Mouse (Mus musculus) forebrain, embryonic 16.5 days (tissue): ENCODE measurements around the gene Eya3. TPM values are rescaled to one million over a fixed set of nuclear protein-coding genes. Genes with fewer than 3 reads are reported as not detected.
"Not testable (repeated sequence)": the region's sequence is repeated elsewhere in the genome, so short reads cannot be mapped to it uniquely, and the experiment has no call there.

ENCODE experiments used
- ATAC-seq: fragments of 200-750 bp; cut with Nextera tagmentation; 2 replicates; pipeline ENCODE4 v1.8.0; 2017; ENCODE audit warnings: mild to moderate bottlenecking, moderate library complexity
- H3K27ac ChIP-seq: fragments of 300-500 bp; sonication (generic); 2 replicates; pipeline ENCODE4 v1.5.1; 2014; ENCODE audit warnings: low read length, control low read depth
- H3K27me3 ChIP-seq: fragments of 300-500 bp; sonication (generic); replicated peaks from 2 replicates; pipeline ENCODE4 v1.6.1; 2014; ENCODE audit warnings: low read length; ENCODE audit not compliant: control insufficient read depth, insufficient read depth
- H3K36me3 ChIP-seq: fragments of 300-500 bp; sonication (generic); 2 replicates; pipeline ENCODE4 v1.6.1; 2014; ENCODE audit not compliant: control insufficient read depth, insufficient read depth
- H3K4me1 ChIP-seq: fragments of 300-500 bp; sonication (generic); replicated peaks from 2 replicates; pipeline ENCODE4 v1.6.1; 2014; ENCODE audit warnings: low read length; ENCODE audit not compliant: control insufficient read depth, insufficient read depth
- H3K4me2 ChIP-seq: fragments of 300-500 bp; sonication (generic); 2 replicates; pipeline ENCODE4 v1.6.1; 2014; ENCODE audit warnings: mild to moderate bottlenecking, low read length, control low read depth
- H3K4me3 ChIP-seq: fragments of 300-500 bp; sonication (generic); replicated peaks from 2 replicates; pipeline ENCODE4 v1.5.1; 2014; ENCODE audit warnings: mild to moderate bottlenecking, low read length, control low read depth
- H3K9ac ChIP-seq: fragments of 300-500 bp; sonication (generic); replicated peaks from 2 replicates; pipeline ENCODE4 v1.6.1; 2014; ENCODE audit warnings: low read depth, low read length, control low read depth
- H3K9me3 ChIP-seq: fragments of 300-500 bp; sonication (generic); 2 replicates; pipeline ENCODE4 v1.6.1; 2016; ENCODE audit warnings: low read length; ENCODE audit not compliant: control insufficient read depth
- WGBS: fragments of 180-500 bp; shearing (Covaris S2); extraction: QIAGEN DNeasy Blood & Tissue Kit; methylation state at CpG from one replicate; pipeline ENCODE4 v1.1.7; 2014; 5-methylcytosine and 5-hydroxymethylcytosine counted together
- polyA plus RNA-seq: library from polyadenylated mRNA; unstranded; fragments of >200 nt; fragmentation: Nextera tagmentation; extraction: Ambion mirVana; gene quantifications from 2 replicates; pipeline ENCODE4 v1.2.1, GENCODE M21; 2015

Eya3 gene
- polyA plus RNA-seq, 1 experiment from 2014 or later = 17.6 TPM

DNA sequence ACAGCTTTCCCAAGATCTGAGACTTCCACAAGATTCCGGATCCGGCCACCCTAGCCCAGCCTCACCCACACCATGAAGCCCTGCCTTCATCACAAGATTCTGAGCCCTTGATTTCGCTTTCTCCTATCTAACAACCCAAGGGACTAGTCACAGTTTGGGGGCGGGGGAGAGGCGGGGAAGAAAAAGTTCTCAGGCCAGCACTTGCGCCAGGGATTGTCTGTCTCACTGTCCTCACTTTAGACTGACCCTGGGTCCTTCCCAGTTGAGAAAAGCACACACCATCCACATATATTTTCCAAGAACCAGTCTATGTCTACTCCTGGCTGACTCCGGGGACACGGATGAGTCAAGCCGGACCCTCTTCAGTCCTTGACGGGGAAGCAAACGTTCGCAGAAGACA, 92.8 kb downstream of the Eya3 start:
- WGBS = 52% methylated on average over 12 of the region's 12 CpGs
- peak overlapping the region; percentile 65 for H3K4me3 ChIP-seq
- H3K4me1 ChIP-seq = peaks cover 9% of the 10 kb centered on the region
- peak overlapping the region; percentile 65 for H3K9ac ChIP-seq
- no peaks in the 10 kb centered on the region for H3K27me3 ChIP-seq
- no peaks in the 10 kb centered on the region for H3K9me3 ChIP-seq
- no peaks in the 10 kb centered on the region for H3K36me3 ChIP-seq
- ATAC-seq = no peak
- no peak overlapping the region for H3K27ac ChIP-seq
- peak overlapping the region; percentile 89 for H3K4me2 ChIP-seq

DNA sequence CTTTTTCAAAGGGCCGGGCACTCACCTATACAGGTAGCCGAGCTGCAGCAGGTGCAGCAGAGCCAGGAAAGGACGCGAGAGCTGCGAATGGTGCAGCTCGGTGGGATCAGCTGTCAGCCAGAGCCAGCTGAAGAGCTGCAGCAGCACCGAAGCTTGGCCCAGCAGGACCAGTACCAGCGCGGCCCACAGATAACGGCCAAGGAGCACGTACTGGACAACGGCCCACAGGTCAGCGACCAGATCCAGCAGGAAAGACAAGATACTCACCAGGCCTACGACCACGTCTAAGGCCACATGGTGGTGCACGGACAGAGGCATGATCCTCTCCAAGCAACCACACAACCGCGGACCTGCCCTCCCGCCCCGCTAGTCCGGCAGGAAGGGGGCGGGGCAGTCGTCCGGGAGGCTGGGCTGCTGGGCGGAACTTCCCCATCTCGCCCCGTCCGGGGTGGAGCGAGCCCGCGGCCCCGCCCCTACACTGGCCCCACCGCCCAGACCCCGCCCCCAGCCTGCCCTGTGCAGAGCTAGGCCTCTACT, 93.4 kb downstream of the Eya3 start, which contains the start of gene Xkr8:
TSS of gene Xkr8 (minus strand) at position 399 of the 537 bp plus-strand sequence.
- Histone ChIP-seq H3K9me3 (no peaks in the 10 kb centered on the region), H3K36me3 (no peaks in the 10 kb centered on the region), H3K27me3 (no peaks in the 10 kb centered on the region), H3K27ac (no peak within 1 kb of the TSS), H3K4me2 (peak within 1 kb of the TSS; percentile 89), H3K4me1 (peaks cover 9% of the 10 kb centered on the region), H3K9ac (peak within 1 kb of the TSS; percentile 65), H3K4me3 (peak within 1 kb of the TSS; percentile 65)
- peak; percentile 96 for ATAC-seq
- WGBS = 1% methylated on average over 33 of the region's 34 CpGs

DNA sequence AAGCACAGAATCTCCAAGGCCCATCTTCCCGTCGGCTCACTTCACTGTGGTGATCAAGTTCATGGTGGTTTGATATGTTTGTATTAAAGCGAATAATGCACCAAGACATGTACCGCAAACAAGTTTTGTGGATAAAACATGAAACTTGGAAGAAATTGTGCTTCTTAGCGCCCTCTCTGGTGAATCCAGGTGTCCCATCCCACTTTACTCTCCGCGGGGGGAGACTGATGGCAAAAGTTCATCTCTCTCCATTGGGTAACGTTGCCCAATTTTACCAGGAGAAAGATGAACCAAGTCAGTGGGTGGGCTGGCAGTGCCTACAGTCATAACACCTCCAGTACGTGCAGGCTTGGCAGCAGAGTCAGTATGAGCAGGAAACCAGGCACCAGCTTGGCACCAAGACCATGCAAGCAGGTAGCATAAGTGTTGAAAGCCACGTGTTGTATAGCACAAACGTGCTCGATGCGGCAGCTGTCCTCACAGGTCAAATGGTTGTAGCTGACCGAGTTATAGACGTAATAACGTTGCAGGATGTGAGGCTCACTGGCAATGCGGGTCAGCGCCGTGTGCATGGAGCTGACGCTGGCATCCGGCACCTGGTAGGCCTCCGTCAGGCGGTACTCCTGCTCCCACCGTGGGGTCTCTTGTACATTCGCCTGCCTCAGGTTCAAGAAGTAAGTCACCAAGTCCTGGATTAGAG, 94.4 kb downstream of the Eya3 start:
- WGBS = 91% methylated on average over 25 of the region's 25 CpGs
- ATAC-seq = no peak
- H3K4me3 ChIP-seq = no peak overlapping the region
- no peaks in the 10 kb centered on the region for H3K36me3 ChIP-seq
- no peaks in the 10 kb centered on the region for H3K27me3 ChIP-seq
- H3K9ac ChIP-seq = no peak overlapping the region
- peaks cover 9% of the 10 kb centered on the region for H3K4me1 ChIP-seq
- H3K9me3 ChIP-seq = no peaks in the 10 kb centered on the region
- no peak overlapping the region for H3K27ac ChIP-seq
- no peak overlapping the region for H3K4me2 ChIP-seq

DNA sequence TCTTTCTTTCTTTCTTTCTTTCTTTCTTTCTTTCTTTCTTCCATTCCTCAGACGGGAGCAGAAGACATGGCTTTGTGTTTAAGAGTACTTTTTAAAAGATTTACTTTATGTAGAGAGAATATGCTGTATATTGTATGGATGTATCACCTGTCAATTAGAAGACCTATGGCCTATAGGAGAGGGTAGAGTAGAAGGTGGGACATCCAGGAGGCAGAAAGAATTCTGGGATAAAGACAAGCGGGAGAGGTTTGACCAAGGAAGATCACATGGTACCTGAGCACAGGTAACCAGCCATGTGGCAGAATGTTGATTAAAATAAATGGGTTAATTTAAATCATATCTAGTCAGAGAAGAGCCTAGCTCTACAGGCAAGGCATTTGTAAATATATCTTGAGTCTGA, 96.0 kb downstream of the Eya3 start:
- no peak overlapping the region for H3K4me2 ChIP-seq
- H3K9ac ChIP-seq = no peak overlapping the region
- H3K36me3 ChIP-seq = no peaks in the 10 kb centered on the region
- no peaks in the 10 kb centered on the region for H3K9me3 ChIP-seq
- H3K27me3 ChIP-seq = no peaks in the 10 kb centered on the region
- no peak for ATAC-seq
- H3K27ac ChIP-seq = no peak overlapping the region
- WGBS = 89% methylated on average over 2 of the region's 2 CpGs
- no peak overlapping the region for H3K4me3 ChIP-seq
- peaks cover 9% of the 10 kb centered on the region for H3K4me1 ChIP-seq

DNA sequence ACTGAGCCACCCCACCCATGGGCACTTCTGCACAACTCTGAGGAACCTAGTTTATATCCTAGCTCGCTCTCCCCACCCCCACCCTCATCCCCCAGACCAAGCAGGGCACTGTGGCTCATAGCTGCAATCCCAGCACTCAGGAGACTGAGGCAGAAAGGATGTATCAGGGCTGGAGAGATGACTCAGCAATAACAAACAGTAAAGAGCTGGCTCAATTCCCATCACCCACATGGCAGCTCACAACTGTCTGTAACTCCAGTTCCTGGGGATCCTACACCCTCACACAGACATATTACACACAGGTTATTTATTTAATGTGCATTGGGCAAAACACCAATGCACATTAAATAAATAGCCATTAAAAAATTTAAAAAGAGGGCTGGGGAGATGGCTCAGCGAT, 96.6 kb downstream of the Eya3 start:
- ATAC-seq = no peak
- Histone ChIP-seq H3K27ac (no peak overlapping the region), H3K4me3 (no peak overlapping the region), H3K9ac (no peak overlapping the region), H3K27me3 (no peaks in the 10 kb centered on the region), H3K9me3 (no peaks in the 10 kb centered on the region), H3K36me3 (no peaks in the 10 kb centered on the region), H3K4me2 (no peak overlapping the region), H3K4me1 (peaks cover 9% of the 10 kb centered on the region)
- 72% methylated on average over 2 of the region's 2 CpGs for WGBS

DNA sequence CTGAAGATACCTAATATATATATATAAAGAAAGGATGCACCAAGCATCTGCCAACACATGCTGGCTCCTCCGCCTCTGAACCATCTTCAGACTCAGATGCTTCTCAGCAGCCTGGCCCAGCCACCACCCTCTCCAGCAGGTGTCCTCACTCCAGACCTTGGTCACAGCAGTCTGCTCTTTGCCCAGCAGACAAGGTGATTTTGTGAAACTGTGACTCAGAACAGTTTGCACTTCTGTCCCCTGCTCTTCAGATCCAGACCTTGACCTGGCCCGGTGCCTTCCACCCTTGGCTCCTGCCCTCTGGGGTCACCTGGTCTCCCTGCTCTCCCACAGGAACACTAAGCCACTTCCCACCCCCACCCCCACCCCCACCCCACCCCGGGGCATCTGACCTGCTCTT, 97.1 kb downstream of the Eya3 start:
- peaks cover 9% of the 10 kb centered on the region for H3K4me1 ChIP-seq
- no peak overlapping the region for H3K27ac ChIP-seq
- H3K9me3 ChIP-seq = no peaks in the 10 kb centered on the region
- H3K9ac ChIP-seq = no peak overlapping the region
- H3K36me3 ChIP-seq = no peaks in the 10 kb centered on the region
- 86% methylated on average over 3 of the region's 3 CpGs for WGBS
- no peaks in the 10 kb centered on the region for H3K27me3 ChIP-seq
- H3K4me2 ChIP-seq = no peak overlapping the region
- no peak overlapping the region for H3K4me3 ChIP-seq
- ATAC-seq = no peak

DNA sequence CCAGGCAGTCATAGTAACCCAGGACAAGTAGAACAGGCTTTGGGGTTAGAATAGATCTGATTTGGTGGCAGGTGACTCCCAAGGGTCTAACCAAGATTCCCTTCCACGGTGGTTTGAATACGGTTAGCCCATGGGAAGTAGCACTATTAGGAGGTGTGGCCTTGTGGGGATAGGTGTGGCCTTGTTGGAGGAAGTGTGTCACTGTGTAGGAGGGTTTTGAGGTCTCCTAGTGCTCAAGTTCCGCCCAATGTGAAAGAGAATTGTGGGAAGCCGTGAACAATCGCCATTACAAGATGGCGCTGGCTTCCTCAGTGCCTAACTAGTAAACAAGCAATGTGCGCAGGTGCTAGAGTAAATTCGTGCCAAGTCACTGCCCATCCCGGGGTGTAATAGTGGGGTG, 98.4 kb downstream of the Eya3 start:
- H3K27me3 ChIP-seq, H3K27ac ChIP-seq, H3K9me3 ChIP-seq, ATAC-seq, H3K4me3 ChIP-seq, H3K4me1 ChIP-seq, H3K9ac ChIP-seq, H3K4me2 ChIP-seq, H3K36me3 ChIP-seq: not testable (repeated sequence)
- WGBS = 93% methylated on average over 9 of the region's 9 CpGs

DNA sequence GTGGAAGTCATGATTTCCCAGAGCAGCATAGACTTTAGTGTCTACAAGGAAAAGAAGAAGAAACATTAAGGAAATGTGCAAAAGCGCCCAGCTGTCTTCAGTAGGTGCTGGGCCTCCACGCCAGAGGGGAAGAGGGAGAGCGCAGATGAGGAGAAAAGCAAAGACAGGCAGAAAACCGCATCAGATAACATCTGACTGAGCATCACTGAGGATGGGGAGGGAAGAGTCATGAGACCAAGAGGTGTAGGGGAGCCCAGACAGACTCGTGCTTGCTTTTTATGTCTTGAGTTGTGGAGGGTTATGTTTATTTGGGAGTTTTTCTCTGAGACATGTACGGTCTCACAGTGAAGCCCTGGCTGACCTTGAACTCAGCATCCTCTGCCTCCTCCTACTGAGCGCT, 102.7 kb downstream of the Eya3 start:
- H3K27me3 ChIP-seq = no peaks in the 10 kb centered on the region
- no peak overlapping the region for H3K9ac ChIP-seq

DNA sequence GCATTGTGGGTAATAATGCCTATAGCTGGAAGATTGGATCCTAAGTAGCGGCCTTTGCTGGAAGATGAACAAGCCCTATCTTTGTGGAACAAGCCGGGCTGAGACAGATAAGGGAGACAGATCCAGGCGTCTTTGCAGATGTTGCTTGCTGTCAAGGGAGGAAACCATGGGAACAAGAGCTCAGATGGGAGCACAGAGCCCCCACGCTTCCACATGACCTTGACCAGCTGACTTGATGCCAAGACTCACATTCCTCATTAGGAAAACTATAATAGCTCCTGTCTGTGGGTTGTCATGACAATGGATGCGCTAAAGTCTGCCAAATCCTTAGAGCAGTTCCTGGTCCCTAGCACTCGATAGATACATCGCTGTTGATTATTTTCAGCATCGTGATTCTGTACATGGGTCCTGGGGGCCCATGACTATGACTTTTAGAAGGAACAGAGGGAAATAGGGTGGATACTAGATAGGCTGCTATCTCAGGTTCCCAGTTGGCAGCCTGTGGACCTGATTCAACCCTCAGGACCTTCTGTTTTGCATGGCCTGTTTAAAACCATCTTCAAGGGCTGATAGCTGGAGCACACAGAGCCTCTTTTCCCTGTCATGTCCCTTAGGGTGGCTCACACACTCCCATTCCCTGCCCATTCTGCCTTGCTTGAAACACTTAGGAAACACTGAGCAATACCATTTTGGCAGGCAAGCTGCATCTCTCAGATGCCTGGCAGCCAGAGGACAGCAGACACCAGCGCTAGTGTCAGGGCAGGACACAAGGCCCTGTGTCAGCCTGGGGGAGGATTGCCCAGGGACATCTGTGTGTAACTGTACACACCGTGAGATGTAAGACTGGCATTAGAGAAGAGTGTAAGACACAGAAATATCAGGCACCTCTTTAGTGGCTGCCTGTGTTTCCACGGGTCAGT, 105.5 kb downstream of the Eya3 start:
- Histone ChIP-seq H3K9ac (no peak overlapping the region), H3K9me3 (no peaks in the 10 kb centered on the region), H3K36me3 (no peaks in the 10 kb centered on the region), H3K4me1 (peaks cover 9% of the 10 kb centered on the region), H3K27ac (peak overlapping the region; percentile 17; the same call in 1 of the 2 replicates), H3K27me3 (no peaks in the 10 kb centered on the region), H3K4me2 (no peak overlapping the region), H3K4me3 (no peak overlapping the region)
- WGBS = 69% methylated on average over 11 of the region's 11 CpGs
- ATAC-seq = peak; percentile 36; the same call in 1 of the 2 replicates

More for the DNA sequence above, 102.7 kb downstream of the Eya3 start:
- Histone ChIP-seq H3K4me3 (no peak overlapping the region), H3K36me3 (no peaks in the 10 kb centered on the region), H3K4me2 (no peak overlapping the region), H3K4me1 (peaks cover 9% of the 10 kb centered on the region), H3K27ac (no peak overlapping the region), H3K9me3 (no peaks in the 10 kb centered on the region)
- WGBS = 95% methylated on average over 7 of the region's 7 CpGs
- ATAC-seq = no peak
